Mouse (Mus musculus) forebrain, postnatal 0 days (tissue): ENCODE results near the gene Rpl4. TPM values are rescaled to one million over a fixed set of nuclear protein-coding genes. Genes with fewer than 3 reads are reported as not detected.
"Not testable (repeated sequence)": the region's sequence is repeated elsewhere in the genome, so short reads cannot be mapped to it uniquely, and the experiment has no call there.

ENCODE experiments used
- ATAC-seq: fragments of 200-750 bp; cut with Nextera tagmentation; 2 replicates; pipeline ENCODE4 v1.8.0; 2017; ENCODE audit warnings: mild to moderate bottlenecking, moderate library complexity
- DNase-seq: peaks from one replicate; pipeline ENCODE4 v3.0.0-alpha.2; 2015
- H3K27ac ChIP-seq: fragments of 300-500 bp; sonication (generic); 2 replicates; pipeline ENCODE4 v1.5.1; 2014; ENCODE audit warnings: low read depth, mild to moderate bottlenecking, antibody characterized with exemption, low read length, moderate library complexity, mixed read lengths
- H3K27me3 ChIP-seq: fragments of 300-500 bp; sonication (generic); 2 replicates; pipeline ENCODE4 v1.6.1; 2014; ENCODE audit warnings: mild to moderate bottlenecking, low read length, mixed read lengths; ENCODE audit not compliant: insufficient read depth
- H3K36me3 ChIP-seq: fragments of 300-500 bp; sonication (generic); 2 replicates; pipeline ENCODE4 v1.6.1; 2014; ENCODE audit warnings: mild to moderate bottlenecking, moderate library complexity; ENCODE audit not compliant: insufficient read depth
- H3K4me1 ChIP-seq: fragments of 300-500 bp; sonication (generic); 2 replicates; pipeline ENCODE4 v1.6.1; 2014; ENCODE audit warnings: antibody characterized with exemption; ENCODE audit not compliant: insufficient read depth
- H3K4me2 ChIP-seq: fragments of 300-500 bp; sonication (generic); 2 replicates; pipeline ENCODE4 v1.6.1; 2014; ENCODE audit warnings: low read depth, mild to moderate bottlenecking, moderate library complexity
- H3K4me3 ChIP-seq: fragments of 300-500 bp; sonication (generic); 2 replicates; pipeline ENCODE4 v1.5.1; 2014; ENCODE audit warnings: low read depth, low read length, mixed read lengths
- H3K9ac ChIP-seq: fragments of 300-500 bp; sonication (generic); 2 replicates; pipeline ENCODE4 v1.6.1; 2014; ENCODE audit warnings: mild to moderate bottlenecking
- H3K9me3 ChIP-seq: fragments of 300-500 bp; sonication (generic); 2 replicates; pipeline ENCODE4 v1.6.1; 2016; ENCODE audit warnings: low read length
- CTCF ChIP-seq: sonication (generic); IDR thresholded peaks from 2 replicates; pipeline ENCODE4 v1.5.1; 2016; ENCODE audit warnings: antibody characterized with exemption, control low read depth, low read depth
- WGBS: fragments of 180-500 bp; shearing (Covaris S2); extraction: QIAGEN DNeasy Blood & Tissue Kit; methylation state at CpG from one replicate; pipeline ENCODE4 v1.1.7; 2014; 5-methylcytosine and 5-hydroxymethylcytosine counted together
- polyA plus RNA-seq: library from polyadenylated mRNA; unstranded; fragments of >200 nt; fragmentation: Nextera tagmentation; extraction: Ambion mirVana; gene quantifications from 2 replicates; pipeline ENCODE4 v1.2.1, GENCODE M21; 2015
- total RNA-seq: library from RNA; depleted of rRNA; stranded (reverse); fragments of >200 nt; gene quantifications from 2 replicates; pipeline ENCODE4 v1.2.3, GENCODE M21; 2014; rRNA removed

Gene Rpl4
- total RNA-seq (957 and 1,068 TPM in 2 replicates), polyA plus RNA-seq (693 and 790 TPM in 2 replicates)

- Histone ChIP-seq H3K9me3 (no peaks in the 10 kb centered on the region), H3K4me3 (peak within 1 kb of the TSS; percentile 84), H3K27me3 (no peaks in the 10 kb centered on the region), H3K27ac (peak within 1 kb of the TSS; percentile 82), H3K4me2 (peak within 1 kb of the TSS; percentile 75), H3K9ac (peak within 1 kb of the TSS; percentile 80), H3K36me3 (peaks cover 31% of the 10 kb centered on the region), H3K4me1 (peaks cover 8% of the 10 kb centered on the region; the same call in 1 of the 2 replicates)
- ATAC-seq = peak; percentile 89
- TF ChIP-seq CTCF = peak; percentile 57
- DNase-seq = peak; percentile 94
- under 1% methylated on average over 42 of the region's 42 CpGs for WGBS
Observed at GRCm38 (mm10) chr9:64172816-64173665, at the start of gene Rpl4, which contains the start of gene Zwilch. Gene Rpl4, plus strand, starts transcription at chr9:64173375. Gene Zwilch, minus strand, starts transcription at chr9:64173104.

- WGBS = 61% methylated on average over 3 of the region's 3 CpGs
- not testable (repeated sequence) for H3K9ac ChIP-seq, H3K27ac ChIP-seq, H3K27me3 ChIP-seq, H3K4me3 ChIP-seq, DNase-seq, ATAC-seq, H3K9me3 ChIP-seq, H3K4me1 ChIP-seq, H3K36me3 ChIP-seq, H3K4me2 ChIP-seq
Observed at GRCm38 (mm10) chr9:64124846-64125245, 48.3 kb upstream of the Rpl4 start.

GRCm38 (mm10) chr9:64125307-64125706 lies 47.9 kb upstream of the Rpl4 start:
- no peak overlapping the region for H3K4me2 ChIP-seq
- H3K9me3 ChIP-seq = no peaks in the 10 kb centered on the region
- 67% methylated on average over 3 of the region's 3 CpGs for WGBS
- no peak for DNase-seq
- no peaks in the 10 kb centered on the region for H3K27me3 ChIP-seq
- no peak overlapping the region for H3K9ac ChIP-seq
- H3K4me1 ChIP-seq = no peaks in the 10 kb centered on the region
- TF ChIP-seq CTCF = no peak
- no peak overlapping the region for H3K27ac ChIP-seq
- no peaks in the 10 kb centered on the region for H3K36me3 ChIP-seq
- H3K4me3 ChIP-seq = no peak overlapping the region
- no peak for ATAC-seq

DNA sequence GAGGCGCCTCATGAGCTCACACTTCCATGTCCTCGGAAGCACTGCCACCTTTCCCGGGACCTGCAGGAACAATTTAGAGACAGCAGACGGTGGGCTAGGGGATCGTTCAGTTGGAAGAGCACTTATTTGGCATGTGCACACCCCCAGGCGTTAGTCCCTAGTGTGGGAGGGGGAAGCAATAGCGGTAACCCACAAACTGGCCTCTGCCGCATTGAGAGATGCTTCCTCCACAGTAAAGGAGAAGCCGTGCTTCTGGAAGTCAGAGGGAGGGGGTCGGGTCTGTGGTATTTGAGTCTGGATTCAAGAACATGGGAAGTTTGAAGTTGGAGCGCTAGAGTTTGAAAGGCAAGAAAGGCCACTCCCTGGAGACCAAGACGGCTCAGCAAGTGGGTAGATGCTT lies 47.1 kb upstream of the Rpl4 start:
- no peak for ATAC-seq
- no peak overlapping the region for H3K4me3 ChIP-seq
- no peak overlapping the region for H3K27ac ChIP-seq
- H3K27me3 ChIP-seq = no peaks in the 10 kb centered on the region
- H3K9me3 ChIP-seq = no peaks in the 10 kb centered on the region
- no peaks in the 10 kb centered on the region for H3K36me3 ChIP-seq
- no peak overlapping the region for H3K9ac ChIP-seq
- H3K4me2 ChIP-seq = no peak overlapping the region
- H3K4me1 ChIP-seq = no peaks in the 10 kb centered on the region
- DNase-seq = no peak
- WGBS = 69% methylated on average over 12 of the region's 12 CpGs
- TF ChIP-seq CTCF = no peak

- H3K27me3 ChIP-seq = no peaks in the 10 kb centered on the region
- H3K9ac ChIP-seq = no peak overlapping the region
- H3K36me3 ChIP-seq = no peaks in the 10 kb centered on the region
- H3K9me3 ChIP-seq = no peaks in the 10 kb centered on the region
- no peak overlapping the region for H3K4me3 ChIP-seq
- ATAC-seq (no peak), DNase-seq (no peak)
- TF ChIP-seq CTCF = no peak
- no peak overlapping the region for H3K4me2 ChIP-seq
- H3K4me1 ChIP-seq = no peaks in the 10 kb centered on the region
- no peak overlapping the region for H3K27ac ChIP-seq
- WGBS = 92% methylated on average over 6 of the region's 6 CpGs
Observed at GRCm38 (mm10) chr9:64131623-64132022, 41.6 kb upstream of the Rpl4 start.

DNA sequence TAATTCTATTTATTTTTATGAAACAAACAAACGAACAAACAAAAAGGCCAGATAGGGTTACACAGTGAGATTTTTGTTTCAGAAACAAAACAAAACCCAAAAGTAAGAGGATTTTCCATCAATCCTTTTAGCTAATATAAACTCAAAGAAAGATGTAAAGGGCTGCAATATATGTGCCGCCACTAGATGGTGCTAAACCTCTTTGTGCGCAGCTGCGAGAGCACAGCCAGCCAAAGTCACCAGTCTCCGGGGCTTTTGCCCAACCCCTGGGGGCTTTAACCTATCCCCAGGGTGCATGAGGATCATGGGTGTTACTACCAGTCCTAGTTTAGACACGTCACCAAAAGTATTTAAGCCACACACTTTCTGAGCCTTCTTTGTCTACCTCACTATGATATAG lies 34.3 kb upstream of the Rpl4 start:
- not testable (repeated sequence) for ATAC-seq, H3K4me2 ChIP-seq, H3K9ac ChIP-seq, H3K4me1 ChIP-seq, H3K27ac ChIP-seq, H3K27me3 ChIP-seq, H3K4me3 ChIP-seq, H3K36me3 ChIP-seq, H3K9me3 ChIP-seq
- TF ChIP-seq CTCF = peak; percentile 73
- 6% methylated on average over 6 of the region's 6 CpGs for WGBS
- DNase-seq = peak; percentile 69

- H3K4me2 ChIP-seq = no peak overlapping the region
- H3K4me1 ChIP-seq = no peaks in the 10 kb centered on the region
- no peak overlapping the region for H3K27ac ChIP-seq
- no peak for ATAC-seq
- no peaks in the 10 kb centered on the region for H3K9me3 ChIP-seq
- TF ChIP-seq CTCF = no peak
- no peaks in the 10 kb centered on the region for H3K36me3 ChIP-seq
- no peaks in the 10 kb centered on the region for H3K27me3 ChIP-seq
- WGBS = 93% methylated on average over 9 of the region's 9 CpGs
- no peak for DNase-seq
- no peak overlapping the region for H3K4me3 ChIP-seq
- H3K9ac ChIP-seq = no peak overlapping the region
Observed at GRCm38 (mm10) chr9:64139879-64140278, 33.3 kb upstream of the Rpl4 start.
